Mouse (Mus musculus) liver (tissue): Measurements from ENCODE around the gene E130114P18Rik.
A peak's percentile ranks its signal among the peaks of the same experiment; 100 is the strongest.

Source experiments
- DNase-seq: peaks from one replicate; pipeline ENCODE4 v3.0.0-alpha.2; 2020; ENCODE audit warnings: mixed read lengths

Gene E130114P18Rik

DNA sequence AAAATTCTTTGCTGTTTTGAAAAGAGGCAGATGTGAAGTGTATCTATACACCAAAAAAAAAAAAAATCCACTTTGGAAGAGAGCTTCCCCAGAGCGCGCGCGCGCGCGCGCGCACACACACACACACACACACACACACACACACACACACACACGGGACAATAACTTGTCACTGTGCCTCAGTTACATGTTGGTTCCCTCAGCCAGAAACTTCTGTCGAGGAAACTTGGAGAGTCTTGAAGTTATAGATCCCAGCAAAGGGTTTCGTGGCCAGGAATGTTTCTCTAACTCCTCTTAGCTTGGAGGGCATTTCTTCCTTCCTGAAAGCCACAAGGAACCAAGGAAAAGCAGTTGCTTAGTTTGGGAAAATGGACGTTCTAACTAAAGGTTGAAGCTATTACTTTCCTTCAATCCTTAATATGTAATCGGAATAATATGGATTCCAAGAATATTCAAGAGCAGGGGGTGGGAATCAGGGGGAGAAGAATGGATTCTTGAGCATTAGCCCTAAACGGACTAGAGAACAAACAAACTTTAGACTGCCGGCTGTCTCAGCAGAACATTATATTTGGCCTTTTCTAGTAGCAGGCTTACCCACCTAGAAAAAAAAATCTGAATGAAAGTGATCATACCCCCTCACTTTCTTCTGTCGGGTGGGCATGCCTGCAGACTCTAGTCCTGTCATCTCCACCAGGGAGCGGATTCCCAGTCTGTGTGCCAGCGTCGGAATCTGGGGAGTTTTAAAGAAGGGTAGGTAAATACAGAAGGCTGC lies 2.2 kb downstream of the E130114P18Rik start:
- no peak for DNase-seq

DNA sequence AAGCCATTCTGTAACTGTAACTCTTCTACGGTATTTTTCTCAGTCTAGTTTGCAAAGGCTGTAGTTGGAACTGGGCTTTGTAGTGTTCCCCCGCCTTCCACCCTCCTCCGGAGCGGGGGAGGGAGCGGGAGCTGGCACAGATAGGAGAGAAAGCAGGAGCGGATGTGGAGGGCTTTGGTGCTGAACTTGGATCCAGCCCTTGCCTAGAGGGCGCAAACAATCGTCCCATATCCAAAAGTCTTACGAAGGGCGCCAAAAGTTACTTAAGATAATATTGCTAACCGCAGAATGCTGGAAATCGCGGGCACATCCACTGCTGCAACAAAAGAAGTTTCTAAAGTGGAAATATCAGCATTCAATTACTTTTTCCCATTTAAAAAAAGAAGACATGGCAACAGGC lies 2.8 kb downstream of the E130114P18Rik start:
- peak; percentile 61 for DNase-seq

DNA sequence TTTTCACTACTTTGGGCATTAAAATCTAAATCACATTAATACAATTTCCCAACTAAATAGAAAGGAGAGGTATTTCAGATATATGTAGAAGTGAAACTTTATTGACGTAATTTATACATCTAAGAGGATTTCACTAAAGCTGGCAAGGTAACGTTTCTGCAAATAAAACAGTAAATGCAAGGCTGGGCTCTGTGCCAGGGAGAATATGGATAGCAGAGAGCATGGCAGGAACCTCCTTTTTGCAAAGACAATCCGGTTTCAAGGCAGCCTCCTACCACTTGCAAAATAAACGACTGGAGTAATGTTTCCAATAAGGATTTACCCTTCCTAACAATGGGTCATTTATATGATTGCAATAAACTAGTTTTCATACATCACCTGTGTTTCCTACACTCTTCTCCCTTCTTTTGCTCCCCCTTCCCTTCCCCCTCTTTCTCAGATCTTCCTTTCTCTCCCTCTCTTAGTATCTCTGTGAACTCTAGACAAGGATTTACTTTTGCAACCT lies 3.4 kb downstream of the E130114P18Rik start:
- DNase-seq = no peak

DNA sequence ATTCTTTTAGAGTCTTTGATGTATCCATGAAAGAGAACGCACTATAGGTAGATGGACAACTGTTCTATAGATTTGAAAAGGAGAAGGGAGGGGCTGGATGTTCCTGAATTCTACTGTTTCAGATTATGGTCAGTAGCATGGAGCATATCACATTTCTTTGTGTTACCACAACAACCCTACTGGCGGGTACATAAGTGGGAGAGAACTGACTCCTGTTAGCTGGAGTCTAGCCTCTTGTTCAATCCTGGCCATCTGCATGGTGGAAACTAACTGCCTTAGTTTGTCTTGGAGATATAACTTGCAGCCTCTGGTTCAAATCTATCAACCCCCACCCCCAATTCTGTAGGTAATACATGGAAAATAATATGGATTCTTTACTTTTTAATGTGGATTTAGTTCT lies 4.1 kb downstream of the E130114P18Rik start:
- no peak for DNase-seq

DNA sequence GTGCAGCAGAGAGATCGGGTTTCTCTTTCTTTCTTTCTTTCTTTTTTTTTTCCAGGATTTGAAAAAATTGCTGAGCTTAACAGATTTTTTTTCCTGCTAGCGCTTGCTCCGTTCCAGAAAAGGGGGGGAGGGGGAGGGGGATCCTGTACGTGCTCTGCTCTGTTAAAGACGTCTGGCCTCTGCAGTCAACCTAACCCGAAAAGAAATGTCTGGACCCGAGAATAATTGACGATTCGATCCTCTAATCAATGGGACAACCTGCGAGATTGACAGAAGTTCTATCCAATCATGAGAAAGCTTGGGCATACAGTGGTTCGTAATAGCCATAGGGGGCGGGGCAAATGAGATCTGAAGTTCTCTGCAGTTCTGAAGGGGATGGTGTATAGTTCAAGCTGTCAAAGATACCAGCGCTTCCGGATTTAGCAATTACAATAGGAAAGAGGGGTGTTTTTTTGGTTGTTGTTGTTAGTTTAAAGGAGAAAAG lies 4.7 kb downstream of the E130114P18Rik start:
- peak; percentile 78 for DNase-seq

DNA sequence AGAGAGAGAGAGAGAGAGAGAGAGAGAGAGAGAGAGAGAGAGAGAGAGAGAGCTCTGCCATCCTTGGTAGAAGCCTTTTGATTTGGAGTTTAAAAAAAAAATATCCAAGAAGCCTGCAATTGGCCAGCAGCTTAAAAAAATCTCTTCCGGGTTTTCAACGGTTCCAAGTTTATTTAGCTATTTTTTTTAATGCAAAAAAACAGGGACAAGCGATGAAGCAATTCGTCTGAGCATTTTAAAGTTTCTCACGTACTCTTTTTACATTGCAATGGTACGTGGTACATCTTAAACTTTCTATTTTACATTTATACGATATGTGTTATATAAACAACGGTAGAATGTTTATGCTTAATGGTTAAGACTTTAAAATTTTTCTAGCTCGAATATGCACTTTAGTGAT lies 5.2 kb downstream of the E130114P18Rik start, which contains the start of gene Nfia:
Gene Nfia (plus strand): TSS at position 94 of the 400 bp plus-strand sequence.
- DNase-seq = no peak

DNA sequence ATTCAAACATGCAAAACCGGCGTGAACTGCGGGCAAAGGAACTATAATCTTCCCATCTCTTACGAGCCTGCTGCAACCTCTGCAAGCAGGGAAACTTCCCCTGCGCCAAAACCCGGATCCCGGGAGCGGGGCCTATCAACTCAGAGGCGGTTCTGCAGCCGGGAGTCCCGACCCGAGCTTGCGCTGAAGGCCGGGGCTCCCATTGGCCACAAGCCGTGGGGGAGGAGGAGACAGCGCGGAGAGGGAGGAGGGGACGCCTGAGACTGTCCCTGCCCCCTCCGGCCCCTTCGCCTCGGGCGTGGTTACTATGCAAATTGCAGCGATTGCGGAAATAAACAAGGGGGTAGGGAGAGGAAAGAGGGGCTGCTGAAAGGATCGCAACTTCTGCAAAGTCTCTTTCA lies 5.8 kb downstream of the E130114P18Rik start:
- peak; percentile 93 for DNase-seq

DNA sequence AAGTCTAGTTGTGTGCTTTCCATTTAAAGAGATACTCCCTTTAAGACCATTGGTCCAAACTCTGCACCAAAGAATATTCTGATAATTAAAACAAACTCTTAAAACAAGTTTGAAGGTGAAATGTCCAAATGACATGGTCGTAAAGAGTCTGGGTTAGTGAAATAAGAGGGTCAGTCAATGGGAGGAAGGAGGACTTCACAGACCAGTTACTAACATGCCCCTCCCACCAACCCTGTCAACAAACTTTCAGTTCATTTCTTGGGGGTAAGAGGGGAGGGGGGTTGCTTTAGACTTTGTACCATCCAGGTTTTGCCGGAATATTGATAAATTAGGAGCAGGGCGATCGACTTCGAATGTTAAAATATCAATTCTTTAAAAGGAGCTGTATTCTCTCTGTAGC lies 6.5 kb downstream of the E130114P18Rik start:
- DNase-seq = no peak

DNA sequence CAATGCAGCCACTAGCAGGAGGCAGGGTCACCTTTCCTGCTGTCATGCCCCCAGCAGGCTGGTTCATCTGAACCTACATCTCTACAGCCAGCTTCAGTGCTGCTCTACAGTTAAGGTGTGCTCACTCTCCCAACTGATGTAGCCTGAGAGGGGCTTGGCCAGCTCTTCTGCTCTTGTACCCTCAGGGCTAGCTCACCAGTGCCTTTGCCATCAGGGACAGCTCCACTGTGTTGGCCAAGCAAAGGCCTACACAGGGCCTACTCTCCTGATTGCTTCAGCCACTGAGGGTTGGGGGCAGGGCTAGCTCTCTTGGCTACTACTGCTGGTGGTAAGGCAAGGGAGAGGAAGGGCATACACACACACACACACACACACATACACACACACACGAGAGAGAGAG lies 8.0 kb downstream of the E130114P18Rik start:
- DNase-seq = no peak

DNA sequence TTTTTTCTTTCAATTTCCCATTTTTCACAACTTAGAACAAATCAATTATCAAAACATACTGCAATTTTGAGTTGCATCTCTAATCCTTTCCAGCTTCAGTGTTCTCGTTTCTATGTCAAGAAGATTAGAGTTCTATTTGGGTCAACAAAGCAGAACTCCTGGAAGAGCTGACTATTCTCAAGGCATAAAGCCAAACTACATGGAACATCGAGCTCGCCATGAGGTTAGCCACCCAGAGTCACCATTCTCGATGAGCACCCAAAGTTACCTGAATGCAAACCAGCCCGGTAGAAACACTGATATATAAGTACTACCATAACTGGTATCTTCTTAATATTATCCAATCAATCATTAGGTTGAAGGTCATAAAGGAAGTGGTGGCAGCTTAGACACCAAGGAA lies 10.4 kb downstream of the E130114P18Rik start:
- DNase-seq = no peak

DNA sequence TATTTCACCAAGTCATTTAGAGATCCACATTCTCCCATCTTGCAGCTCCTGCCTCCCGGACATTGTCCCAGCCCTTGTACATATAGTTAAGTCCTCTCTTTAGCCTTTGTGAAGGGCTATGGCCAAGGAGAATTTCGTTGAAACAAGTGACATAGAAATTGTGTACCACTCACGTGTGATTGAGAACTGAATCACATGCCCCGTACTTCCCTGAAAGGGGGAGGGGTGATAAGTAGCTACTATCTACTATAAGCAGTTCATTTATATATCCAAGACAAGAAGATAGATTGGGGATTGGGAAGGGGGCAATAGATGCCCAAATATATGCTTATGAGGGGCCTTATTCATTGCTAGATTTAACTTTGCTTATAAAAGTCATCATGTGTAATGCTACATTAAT lies 10.9 kb downstream of the E130114P18Rik start:
- no peak for DNase-seq

DNA sequence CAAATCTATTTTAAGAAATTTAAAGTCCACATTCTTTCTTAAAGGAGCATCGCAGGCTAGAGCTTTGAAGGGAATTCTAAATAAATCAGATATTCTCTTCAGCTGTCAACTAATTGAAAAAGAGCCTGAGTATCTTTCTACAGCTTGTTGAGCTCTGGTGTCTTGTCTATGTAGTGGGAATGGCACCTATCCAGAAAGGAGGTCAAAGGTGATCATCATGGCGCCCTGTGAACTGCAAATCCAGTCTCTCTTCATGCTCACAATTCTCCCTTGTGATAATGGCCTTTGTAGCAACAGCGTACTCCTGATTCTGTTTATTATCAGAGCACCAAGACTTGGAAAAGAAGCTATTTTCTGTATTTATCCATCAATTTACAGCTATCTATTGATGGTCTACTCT lies 11.8 kb downstream of the E130114P18Rik start:
- DNase-seq = no peak

DNA sequence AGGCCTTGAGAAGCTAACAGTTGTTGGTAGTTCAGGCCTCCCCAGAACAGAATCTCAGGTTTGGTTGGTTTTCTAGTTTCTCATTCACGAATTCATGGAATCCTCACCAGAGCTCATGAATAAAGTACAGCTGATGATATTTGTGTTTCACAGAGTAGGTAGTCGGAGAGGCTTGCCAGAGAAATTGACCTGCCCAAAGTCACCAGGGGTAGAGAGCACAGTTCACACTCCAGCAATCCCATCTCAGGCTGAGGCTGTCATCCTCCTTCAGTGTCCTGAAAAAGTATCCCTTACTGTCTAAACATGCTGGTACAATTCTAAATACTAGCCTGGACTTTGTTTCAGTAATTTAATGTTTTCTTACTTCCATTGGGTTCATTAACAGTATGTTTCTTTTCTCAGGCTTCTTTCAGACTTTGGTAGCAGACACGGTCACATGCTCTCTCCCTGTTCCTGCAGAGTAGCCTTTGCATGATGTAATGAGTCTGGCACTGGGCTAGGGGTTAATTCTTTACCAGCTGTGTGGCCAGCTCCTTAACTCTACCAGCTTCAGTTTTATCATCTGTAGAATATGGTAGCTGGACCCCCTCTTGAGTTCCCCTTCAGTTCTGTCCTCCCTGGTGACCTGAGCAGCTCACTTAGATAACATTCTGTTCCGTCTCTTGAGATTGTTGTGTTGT lies 12.4 kb downstream of the E130114P18Rik start:
- no peak for DNase-seq

DNA sequence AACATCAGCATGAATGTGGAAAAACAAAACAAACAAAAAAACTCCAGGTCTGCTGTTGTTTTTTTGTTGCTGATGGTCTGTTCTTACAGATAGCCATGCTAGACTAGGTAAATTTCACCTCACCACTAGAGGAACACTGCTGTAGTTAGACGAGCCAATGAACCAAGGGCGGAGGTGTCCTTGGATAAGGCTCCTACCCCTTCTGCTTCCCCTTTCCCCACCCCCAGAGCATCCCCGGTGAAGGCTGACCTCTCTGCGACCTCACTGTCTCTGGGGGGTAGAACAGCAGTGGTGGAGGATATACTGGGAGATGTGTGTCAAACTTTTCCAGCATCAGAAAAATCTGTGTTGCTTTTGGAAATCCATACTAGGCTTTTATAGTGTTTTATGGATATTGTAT lies 13.3 kb downstream of the E130114P18Rik start:
- no peak for DNase-seq

DNA sequence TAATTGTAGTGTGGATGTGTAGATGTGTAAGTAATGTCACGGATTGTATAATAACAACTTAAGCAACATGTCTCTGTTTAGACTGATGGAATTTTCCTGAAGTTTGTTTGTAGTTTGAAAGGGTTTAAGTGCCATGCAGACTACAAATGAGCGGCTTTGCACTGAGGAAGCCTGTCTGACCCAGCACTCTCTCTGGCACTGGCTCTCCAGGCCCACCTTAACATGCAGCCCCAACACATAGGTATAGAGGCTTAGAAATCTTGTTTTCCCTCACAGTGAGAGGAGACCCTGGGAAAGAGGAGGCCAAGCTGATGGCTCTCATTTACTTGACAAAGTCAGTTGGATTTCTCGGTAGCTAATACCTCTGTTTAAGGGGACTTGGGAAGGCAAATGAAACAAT lies 19.2 kb downstream of the E130114P18Rik start:
- DNase-seq = no peak

DNA sequence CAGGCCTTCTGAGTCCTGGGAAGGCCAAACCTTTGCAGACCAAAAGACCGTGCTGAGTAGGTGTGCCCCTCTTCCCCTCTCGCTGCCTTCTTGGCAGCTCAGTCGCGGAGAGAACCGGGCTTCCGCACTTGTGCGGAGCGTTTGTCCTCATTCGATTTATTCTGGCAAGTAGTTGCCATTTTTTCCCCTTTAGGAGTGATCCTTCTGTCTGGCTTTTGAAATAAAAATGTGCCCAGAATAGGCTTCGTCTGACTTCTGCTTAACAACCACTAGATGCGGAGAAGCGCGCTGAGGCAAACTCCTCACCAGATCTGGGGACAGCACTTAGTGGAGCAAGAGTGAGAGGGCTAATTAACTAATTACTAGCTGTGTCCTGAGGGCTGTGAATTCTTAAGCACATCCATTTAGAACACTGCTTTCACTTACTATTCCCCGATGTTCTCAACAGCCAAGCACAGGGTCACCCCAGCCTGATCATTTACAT lies 19.9 kb downstream of the E130114P18Rik start:
- no peak for DNase-seq

DNA sequence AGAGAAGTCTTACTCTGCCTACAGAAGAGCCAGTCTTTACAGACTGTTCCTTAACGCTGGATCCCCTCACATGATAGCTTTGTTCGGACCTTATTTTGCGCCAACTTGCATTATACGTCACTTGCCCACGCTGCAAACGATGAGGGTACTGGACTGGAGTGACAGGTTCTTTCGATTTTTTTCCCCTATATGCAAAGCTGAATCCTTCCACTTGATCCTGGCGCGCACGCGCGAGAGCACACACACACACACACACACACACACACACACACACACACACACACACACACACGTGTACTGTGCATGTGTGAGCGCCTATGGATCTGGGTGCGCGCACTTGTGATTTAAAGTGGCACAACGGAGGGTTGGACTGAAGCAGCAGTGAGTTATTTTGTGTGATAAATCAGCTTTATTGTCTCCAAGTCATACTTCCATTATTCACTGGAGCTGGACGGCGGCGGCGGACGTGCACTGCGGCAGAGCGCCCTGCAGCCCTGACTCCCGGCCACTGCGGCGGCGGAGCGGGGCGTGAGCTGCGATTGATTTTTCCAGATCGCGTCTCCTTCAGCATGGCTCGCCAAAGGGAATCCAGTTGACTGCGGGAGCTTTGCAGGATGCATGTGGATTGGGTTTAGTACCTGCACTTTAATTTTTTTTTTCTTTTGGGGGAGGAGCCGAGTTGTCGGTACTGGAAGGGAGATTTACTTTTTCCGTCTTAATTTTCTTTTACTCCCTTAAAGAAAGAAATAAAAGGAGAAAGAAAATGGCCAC lies 20.5 kb downstream of the E130114P18Rik start:
- DNase-seq = peak; percentile 51

DNA sequence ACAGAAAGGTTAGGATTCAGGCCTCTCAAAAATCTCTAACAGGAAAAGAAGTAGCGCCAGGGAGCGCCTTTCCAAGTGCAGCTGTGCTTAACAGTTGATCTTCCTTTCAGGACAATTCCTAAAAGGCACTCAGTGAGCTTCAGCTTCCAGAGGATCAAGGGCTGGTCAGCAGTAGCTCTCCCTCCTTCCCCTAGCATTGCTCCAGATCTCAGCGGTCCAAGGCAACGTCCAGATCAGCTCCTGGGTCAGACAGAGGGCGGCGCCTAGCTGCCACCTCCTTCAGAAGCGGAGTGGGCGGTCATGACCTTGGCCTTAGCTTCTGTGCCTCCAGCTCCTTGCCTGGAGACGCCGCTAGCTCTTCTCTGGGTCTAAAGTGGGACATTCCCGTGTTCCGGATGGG lies 23.6 kb downstream of the E130114P18Rik start:
- DNase-seq = no peak

DNA sequence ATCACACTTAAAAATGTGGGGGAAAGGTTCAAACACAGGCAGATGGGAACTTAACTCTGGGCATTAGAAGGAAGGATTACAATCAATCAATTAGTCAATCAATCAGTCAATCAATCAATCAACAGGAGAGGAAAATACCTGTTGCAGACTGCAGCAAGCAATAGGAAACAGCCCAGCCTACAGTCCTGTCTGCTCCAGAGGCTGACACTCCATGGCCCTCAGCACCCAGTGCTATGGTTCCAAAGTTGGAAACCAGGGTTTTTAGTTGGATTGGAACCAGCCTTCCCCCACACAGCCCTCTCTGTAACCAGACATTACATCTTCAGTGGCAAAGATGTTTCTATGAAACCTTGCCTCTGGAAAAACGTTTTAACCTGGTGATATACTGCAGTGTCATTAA lies 24.4 kb downstream of the E130114P18Rik start:
- DNase-seq = no peak

DNA sequence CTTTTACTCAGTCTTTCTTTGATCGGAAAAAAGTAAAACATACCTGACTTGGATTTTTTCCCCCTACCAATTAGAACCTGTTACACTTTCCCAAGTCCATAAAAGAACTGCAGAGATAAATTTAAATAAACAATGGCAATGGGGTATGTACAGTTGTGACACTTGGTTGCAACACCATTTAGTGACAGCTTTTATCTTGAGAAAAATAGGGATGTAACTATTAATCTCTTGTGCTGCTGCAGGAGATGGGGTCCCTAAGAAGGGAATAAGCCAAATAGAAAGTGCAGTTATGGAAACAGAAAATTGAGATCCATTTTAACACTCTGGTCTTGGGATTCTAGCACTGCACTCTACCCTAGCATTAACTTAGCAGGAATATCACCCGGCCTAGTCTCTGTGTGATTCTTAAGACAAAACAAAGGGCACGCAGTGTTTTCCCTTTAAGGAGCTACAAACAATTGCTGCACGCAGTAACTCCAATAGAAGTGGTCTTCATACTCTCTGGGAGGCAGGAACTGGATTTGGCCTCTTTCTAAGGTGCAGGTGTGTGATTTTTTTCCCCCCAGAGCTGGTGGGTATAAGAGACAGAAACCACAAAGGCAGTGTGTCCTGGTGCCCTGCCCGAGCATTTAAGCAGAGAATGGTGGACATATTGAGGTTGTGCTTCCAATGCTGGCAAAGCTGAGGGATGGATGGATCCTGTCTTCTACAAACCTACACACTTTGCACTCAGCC lies 25.4 kb downstream of the E130114P18Rik start:
- no peak for DNase-seq

DNA sequence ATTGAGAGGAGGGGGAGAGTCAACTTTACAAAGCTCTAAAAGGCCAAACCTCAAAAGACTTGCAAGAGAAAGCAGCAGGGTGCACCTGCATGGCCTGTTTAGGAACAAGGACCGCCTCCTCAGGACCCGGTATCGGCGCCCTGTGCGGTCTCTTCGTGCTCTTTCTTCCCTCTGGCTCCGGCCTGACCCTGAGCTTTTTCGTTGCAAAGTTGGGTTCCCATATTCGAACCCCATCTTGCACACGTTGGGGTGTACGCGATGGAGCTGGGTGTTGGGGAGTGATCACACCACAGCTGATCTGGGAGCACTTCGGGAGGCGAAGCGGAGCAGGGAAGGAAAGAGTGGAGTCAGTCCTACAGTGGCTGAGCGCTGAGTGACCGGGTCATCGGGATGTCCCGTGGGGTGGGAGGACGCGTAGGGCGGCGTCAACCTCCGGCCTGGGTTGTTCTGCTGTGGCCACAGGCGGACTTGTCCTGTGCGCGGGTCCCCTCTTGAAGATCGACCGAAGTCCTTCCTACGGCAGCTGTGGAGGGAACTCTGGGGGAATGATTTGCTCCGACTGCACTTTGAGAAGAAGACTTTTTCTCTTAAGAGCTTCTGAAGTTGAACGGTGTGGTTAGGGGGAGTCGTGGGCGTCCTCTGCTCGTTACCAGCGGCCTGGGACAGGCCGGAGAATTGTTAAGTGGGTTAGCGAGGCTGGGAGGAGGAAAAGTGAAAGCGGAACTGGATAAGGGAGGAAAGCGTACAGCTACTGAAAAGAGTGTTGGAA lies 26.2 kb downstream of the E130114P18Rik start:
- DNase-seq = peak; percentile 41
